Mouse (Mus musculus) induced T-regulatory cell, adult 2 months (primary cell): ENCODE results near the gene Col4a3bp.
"Not testable (repeated sequence)": the region's sequence is repeated elsewhere in the genome, so short reads cannot be mapped to it uniquely, and the experiment has no call there.

Experiments used
- DNase-seq: peaks from one replicate; pipeline ENCODE4 v3.0.0-alpha.2; 2012; ENCODE audit warnings: low read depth

Col4a3bp gene

GRCm38 (mm10) chr13:96653041-96653440 lies 110.6 kb downstream of the Col4a3bp start:
- DNase-seq: no peak

- no peak for DNase-seq
Measured at GRCm38 (mm10) chr13:96656673-96657072, 114.3 kb downstream of the Col4a3bp start.

- no peak for DNase-seq
Measured at GRCm38 (mm10) chr13:96658936-96659335, 116.5 kb downstream of the Col4a3bp start.

GRCm38 (mm10) chr13:96660095-96660860 lies 117.9 kb downstream of the Col4a3bp start:
- no peak for DNase-seq

- DNase-seq: not testable (repeated sequence)
Measured at GRCm38 (mm10) chr13:96663120-96663519, 120.7 kb downstream of the Col4a3bp start.

GRCm38 (mm10) chr13:96664419-96664974 lies 122.1 kb downstream of the Col4a3bp start:
- DNase-seq: no peak

- DNase-seq: peak; percentile 63
Measured at GRCm38 (mm10) chr13:96670019-96670405, 127.6 kb downstream of the Col4a3bp start.

- peak; percentile 96 for DNase-seq
Measured at GRCm38 (mm10) chr13:96670406-96671077, 128.1 kb downstream of the Col4a3bp start, which contains the start of gene Hmgcr. Gene Hmgcr, minus strand, starts transcription at chr13:96670936.

GRCm38 (mm10) chr13:96671078-96671905 lies 128.9 kb downstream of the Col4a3bp start:
- DNase-seq: peak; percentile 73

- DNase-seq: no peak
Measured at GRCm38 (mm10) chr13:96671906-96672234, 129.5 kb downstream of the Col4a3bp start.

- peak; percentile 76 for DNase-seq
Measured at GRCm38 (mm10) chr13:96672276-96672675, 129.9 kb downstream of the Col4a3bp start.

- no peak for DNase-seq
Measured at GRCm38 (mm10) chr13:96673817-96674216, 131.4 kb downstream of the Col4a3bp start.

GRCm38 (mm10) chr13:96675756-96676155 lies 133.3 kb downstream of the Col4a3bp start:
- DNase-seq: peak; percentile 57

GRCm38 (mm10) chr13:96677071-96677470 lies 134.7 kb downstream of the Col4a3bp start:
- peak; percentile 69 for DNase-seq

- peak; percentile 54 for DNase-seq
Measured at GRCm38 (mm10) chr13:96678616-96679015, 136.2 kb downstream of the Col4a3bp start.

- no peak for DNase-seq
Measured at GRCm38 (mm10) chr13:96680163-96681087, 138.0 kb downstream of the Col4a3bp start.

GRCm38 (mm10) chr13:96681088-96681620 lies 138.7 kb downstream of the Col4a3bp start:
- no peak for DNase-seq

GRCm38 (mm10) chr13:96684779-96685178 lies 142.4 kb downstream of the Col4a3bp start:
- DNase-seq: no peak

GRCm38 (mm10) chr13:96687261-96687660 lies 144.8 kb downstream of the Col4a3bp start:
- no peak for DNase-seq
